Mouse (Mus musculus) liver, adult 2 months (tissue): ENCODE measurements around the gene Ccdc71l. TPM values are rescaled to one million over a fixed set of nuclear protein-coding genes. Genes with fewer than 3 reads are reported as not detected.

Source experiments
- DNase-seq: peaks from one replicate; pipeline ENCODE4 v3.0.0-alpha.2; 2011; ENCODE audit warnings: low read depth, low spot score; ENCODE audit errors: extremely low read depth
- H3K27ac ChIP-seq: fragments of 200-500 bp; replicated peaks from 2 replicates; pipeline ENCODE4 v1.5.1; 2012; ENCODE audit warnings: low read depth, mild to moderate bottlenecking, control low read depth, inconsistent platforms, low read length; ENCODE audit not compliant: insufficient read depth
- H3K27me3 ChIP-seq: fragments of 200-500 bp; 2 replicates; pipeline ENCODE4 v1.6.1; 2012; ENCODE audit warnings: mild to moderate bottlenecking, moderate library complexity, low read length, inconsistent platforms; ENCODE audit not compliant: control insufficient read depth, insufficient read depth
- H3K36me3 ChIP-seq: fragments of 200-500 bp; 2 replicates; pipeline ENCODE4 v1.6.1; 2012; ENCODE audit warnings: low read length, inconsistent platforms; ENCODE audit not compliant: control insufficient read depth, insufficient read depth
- H3K4me1 ChIP-seq: fragments of 200-500 bp; 2 replicates; pipeline ENCODE4 v1.6.1; 2011; ENCODE audit warnings: low read length; ENCODE audit not compliant: control insufficient read depth, insufficient read depth
- H3K4me3 ChIP-seq: fragments of 200-500 bp; 2 replicates; pipeline ENCODE4 v1.5.1; 2011; ENCODE audit warnings: low read depth, mild to moderate bottlenecking, control low read depth, low read length, moderate library complexity; ENCODE audit not compliant: insufficient read depth
- H3K79me2 ChIP-seq: fragments of 200-500 bp; 2 replicates; pipeline ENCODE4 v1.6.1; 2012; ENCODE audit warnings: inconsistent platforms, mild to moderate bottlenecking, low read length, moderate library complexity; ENCODE audit not compliant: control insufficient read depth, insufficient read depth
- H3K9ac ChIP-seq: fragments of 200-500 bp; 2 replicates; pipeline ENCODE4 v1.6.1; 2012; ENCODE audit warnings: low read depth, mild to moderate bottlenecking, control low read depth, inconsistent platforms, low read length
- CTCF ChIP-seq: fragments of 200-500 bp; IDR thresholded peaks from 2 replicates; pipeline ENCODE4 v1.5.1; 2011; ENCODE audit warnings: low read depth, low read length, control low read depth
- POLR2A ChIP-seq: fragments of 200-500 bp; IDR thresholded peaks from 2 replicates; pipeline ENCODE4 v1.6.1; 2011; ENCODE audit warnings: low read length, control low read depth; ENCODE audit not compliant: insufficient read depth; ENCODE audit errors: extremely low read depth
- WGBS: fragments of 180-500 bp; shearing (Covaris S2); methylation state at CpG from one replicate; pipeline ENCODE4 v1.1.7; 2018; 5-methylcytosine and 5-hydroxymethylcytosine counted together
- polyA plus RNA-seq: library from polyadenylated mRNA; depleted of rRNA; stranded (reverse); fragments of >200 nt; gene quantifications from 2 replicates; pipeline ENCODE4 v1.2.3, GENCODE M21; 2012; rRNA removed
- total RNA-seq: library from RNA; depleted of rRNA; stranded (reverse); fragments of >200 nt; gene quantifications from 2 replicates; pipeline ENCODE4 v1.2.3, GENCODE M21; 2014; rRNA removed

The Ccdc71l gene
- total and polyA plus RNA-seq, 2 experiments: 2.9 to 3.5 TPM

- TF ChIP-seq POLR2A (no peak), CTCF (no peak)
- Histone ChIP-seq H3K36me3 (no peaks in the 10 kb centered on the region), H3K9ac (no peak overlapping the region), H3K27me3 (no peaks in the 10 kb centered on the region), H3K4me1 (no peaks in the 10 kb centered on the region), H3K27ac (no peak overlapping the region), H3K79me2 (no peaks in the 10 kb centered on the region), H3K4me3 (no peak overlapping the region)
- WGBS: 47% methylated on average over 1 of the region's 1 CpGs
- no peak for DNase-seq
Observed at GRCm38 (mm10) chr12:32431004-32431403, 52.5 kb downstream of the Ccdc71l start.

Other genes with a start within 250 kb of the Ccdc71l start
- gene Pik3cg, start 170.0 kb upstream of the Ccdc71l start, total RNA-seq: 1.2 and 1.3 TPM in 2 replicates
- 0.12 and 0.40 TPM in 2 replicates for gene Pik3cg, start 170.0 kb upstream of the Ccdc71l start, polyA plus RNA-seq